Mouse (Mus musculus): Measurements from ENCODE around the gene Mettl7a2. TPM values are rescaled to one million over a fixed set of nuclear protein-coding genes. Genes with fewer than 3 reads are reported as not detected.
A peak's percentile ranks its signal among the peaks of the same experiment; 100 is the strongest.
"Not testable (repeated sequence)": the region's sequence is repeated elsewhere in the genome, so short reads cannot be mapped to it uniquely, and the experiment has no call there.

The Mettl7a2 gene
- polyA plus RNA-seq, 1 experiment from 2014 or later: not detected

GRCm38 (mm10) chr15:100334629-100335028 lies 18.4 kb upstream of the Mettl7a2 start, which contains the start of gene Mettl7a3:
Mettl7a3 (plus strand) TSS chr15:100334929.
- 78% methylated on average over 10 of the region's 10 CpGs for WGBS
- H3K27me3 ChIP-seq (ENCODE audit: control insufficient read depth, insufficient read depth, low read length): no peaks in the 10 kb centered on the region
- H3K4me2 ChIP-seq (ENCODE audit: low read depth, low read length): no peak within 1 kb of the TSS
- no peaks in the 10 kb centered on the region for H3K36me3 ChIP-seq (ENCODE audit: control insufficient read depth, insufficient read depth, low read length)
- no peak for ATAC-seq (ENCODE audit: insufficient read depth, low FRiP score)
- no peaks in the 10 kb centered on the region for H3K4me1 ChIP-seq (ENCODE audit: control insufficient read depth, insufficient read depth, low read length)
- no peaks in the 10 kb centered on the region for H3K9me3 ChIP-seq (replicated peaks; ENCODE audit: control insufficient read depth, low read length)
- H3K9ac ChIP-seq (ENCODE audit: low read length): no peak within 1 kb of the TSS
- H3K27ac ChIP-seq (ENCODE audit: low read length): no peak within 1 kb of the TSS
- H3K4me3 ChIP-seq (replicated peaks; ENCODE audit: low read length): no peak within 1 kb of the TSS

GRCm38 (mm10) chr15:100337328-100337727 lies 15.7 kb upstream of the Mettl7a2 start:
- not testable (repeated sequence) for H3K4me3 ChIP-seq (replicated peaks; ENCODE audit: low read length); H3K36me3 ChIP-seq (ENCODE audit: control insufficient read depth, insufficient read depth, low read length); H3K4me1 ChIP-seq (ENCODE audit: control insufficient read depth, insufficient read depth, low read length); H3K4me2 ChIP-seq (ENCODE audit: low read depth, low read length); H3K27ac ChIP-seq (ENCODE audit: low read length); H3K27me3 ChIP-seq (ENCODE audit: control insufficient read depth, insufficient read depth, low read length); H3K9me3 ChIP-seq (replicated peaks; ENCODE audit: control insufficient read depth, low read length); H3K9ac ChIP-seq (ENCODE audit: low read length)
- ATAC-seq (ENCODE audit: insufficient read depth, low FRiP score): 0 out of 2 replicates have a peak, but pooled peaks have one; percentile 52

- not testable (repeated sequence) for H3K9ac ChIP-seq (ENCODE audit: low read length); ATAC-seq (ENCODE audit: insufficient read depth, low FRiP score); H3K4me1 ChIP-seq (ENCODE audit: control insufficient read depth, insufficient read depth, low read length); H3K9me3 ChIP-seq (replicated peaks; ENCODE audit: control insufficient read depth, low read length); H3K27ac ChIP-seq (ENCODE audit: low read length); H3K36me3 ChIP-seq (ENCODE audit: control insufficient read depth, insufficient read depth, low read length); H3K4me3 ChIP-seq (replicated peaks; ENCODE audit: low read length); H3K4me2 ChIP-seq (ENCODE audit: low read depth, low read length); H3K27me3 ChIP-seq (ENCODE audit: control insufficient read depth, insufficient read depth, low read length)
- WGBS: 16% methylated on average over 6 of the region's 10 CpGs
Observed at GRCm38 (mm10) chr15:100337847-100338246, 15.2 kb upstream of the Mettl7a2 start.

DNA sequence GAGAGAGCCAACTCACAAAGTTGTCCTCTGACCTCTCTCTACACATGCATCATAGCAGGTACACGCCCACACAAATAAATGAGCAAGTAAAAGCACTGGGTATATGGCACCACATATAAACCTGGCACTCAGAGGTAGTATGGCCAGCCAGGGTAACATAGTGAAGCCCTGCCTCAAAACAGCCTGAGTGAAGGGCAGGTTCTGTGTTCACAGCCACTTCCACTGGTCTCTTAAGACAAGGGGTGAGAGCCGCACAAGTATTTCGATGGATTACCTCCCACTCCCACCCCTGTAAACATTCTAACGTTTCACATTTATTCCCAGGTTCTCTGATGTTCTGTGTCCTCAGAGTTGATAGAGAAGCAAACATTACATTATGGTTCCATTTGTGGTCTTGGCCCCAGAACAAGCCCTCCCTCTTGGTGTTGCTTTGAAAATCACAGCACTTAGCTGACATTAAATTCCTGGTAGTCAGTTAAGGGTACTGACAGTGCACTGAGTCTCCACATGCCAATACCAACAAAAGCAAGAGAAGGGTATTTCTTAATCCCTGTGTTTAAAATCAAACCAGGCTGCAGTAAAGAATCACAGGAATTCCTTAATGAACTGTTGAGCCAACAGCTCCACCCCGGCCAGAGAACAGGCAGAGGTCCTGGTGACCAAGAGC lies 11.6 kb upstream of the Mettl7a2 start:
- H3K4me3 ChIP-seq (replicated peaks; ENCODE audit: low read length); H3K27me3 ChIP-seq (ENCODE audit: control insufficient read depth, insufficient read depth, low read length); H3K9me3 ChIP-seq (replicated peaks; ENCODE audit: control insufficient read depth, low read length); H3K36me3 ChIP-seq (ENCODE audit: control insufficient read depth, insufficient read depth, low read length); H3K9ac ChIP-seq (ENCODE audit: low read length); H3K27ac ChIP-seq (ENCODE audit: low read length); ATAC-seq (ENCODE audit: insufficient read depth, low FRiP score); H3K4me2 ChIP-seq (ENCODE audit: low read depth, low read length); H3K4me1 ChIP-seq (ENCODE audit: control insufficient read depth, insufficient read depth, low read length): not testable (repeated sequence)
- 31% methylated on average over 4 of the region's 5 CpGs for WGBS

DNA sequence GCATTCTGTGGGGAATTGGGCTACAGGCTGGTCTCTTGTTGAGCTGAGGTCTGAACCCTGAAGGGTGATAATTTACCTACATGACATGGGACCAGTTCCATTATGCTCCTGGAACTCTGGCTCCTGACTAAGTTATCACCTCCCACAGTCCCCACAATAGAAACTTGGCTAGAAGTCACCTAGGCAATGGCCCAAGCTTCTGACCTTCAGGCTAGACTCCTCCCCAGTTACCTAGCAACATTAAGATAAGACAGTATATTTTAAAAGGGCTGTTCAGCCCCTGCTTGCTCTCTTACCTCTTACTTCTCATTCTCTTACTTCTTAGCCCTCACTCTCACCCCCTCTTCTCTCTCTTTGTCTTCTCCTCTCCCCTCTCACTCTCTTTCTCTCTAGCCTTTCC lies 7.5 kb upstream of the Mettl7a2 start:
- Histone ChIP-seq H3K9me3 (replicated peaks; ENCODE audit: control insufficient read depth, low read length) (no peaks in the 10 kb centered on the region), H3K9ac (ENCODE audit: low read length) (no peak overlapping the region), H3K27me3 (ENCODE audit: control insufficient read depth, insufficient read depth, low read length) (no peaks in the 10 kb centered on the region), H3K27ac (ENCODE audit: low read length) (no peak overlapping the region), H3K4me3 (replicated peaks; ENCODE audit: low read length) (no peak overlapping the region), H3K4me2 (ENCODE audit: low read depth, low read length) (no peak overlapping the region), H3K4me1 (ENCODE audit: control insufficient read depth, insufficient read depth, low read length) (no peaks in the 10 kb centered on the region), H3K36me3 (ENCODE audit: control insufficient read depth, insufficient read depth, low read length) (no peaks in the 10 kb centered on the region)
- ATAC-seq (ENCODE audit: insufficient read depth, low FRiP score): no peak

- Histone ChIP-seq H3K36me3 (ENCODE audit: control insufficient read depth, insufficient read depth, low read length) (no peaks in the 10 kb centered on the region), H3K4me3 (replicated peaks; ENCODE audit: low read length) (no peak overlapping the region), H3K4me1 (ENCODE audit: control insufficient read depth, insufficient read depth, low read length) (no peaks in the 10 kb centered on the region), H3K27ac (ENCODE audit: low read length) (no peak overlapping the region), H3K27me3 (ENCODE audit: control insufficient read depth, insufficient read depth, low read length) (no peaks in the 10 kb centered on the region), H3K9ac (ENCODE audit: low read length) (no peak overlapping the region), H3K9me3 (replicated peaks; ENCODE audit: control insufficient read depth, low read length) (no peaks in the 10 kb centered on the region), H3K4me2 (ENCODE audit: low read depth, low read length) (no peak overlapping the region)
- 64% methylated on average over 13 of the region's 14 CpGs for WGBS
- ATAC-seq (ENCODE audit: insufficient read depth, low FRiP score): no peak
Observed at GRCm38 (mm10) chr15:100346761-100347160, 6.2 kb upstream of the Mettl7a2 start.

GRCm38 (mm10) chr15:100349496-100349895 lies 3.5 kb upstream of the Mettl7a2 start:
- no peak overlapping the region for H3K4me2 ChIP-seq (ENCODE audit: low read depth, low read length)
- no peaks in the 10 kb centered on the region for H3K4me1 ChIP-seq (ENCODE audit: control insufficient read depth, insufficient read depth, low read length)
- H3K9me3 ChIP-seq (replicated peaks; ENCODE audit: control insufficient read depth, low read length): no peaks in the 10 kb centered on the region
- ATAC-seq (ENCODE audit: insufficient read depth, low FRiP score): no peak
- no peaks in the 10 kb centered on the region for H3K27me3 ChIP-seq (ENCODE audit: control insufficient read depth, insufficient read depth, low read length)
- no peak overlapping the region for H3K9ac ChIP-seq (ENCODE audit: low read length)
- H3K27ac ChIP-seq (ENCODE audit: low read length): no peak overlapping the region
- no peaks in the 10 kb centered on the region for H3K36me3 ChIP-seq (ENCODE audit: control insufficient read depth, insufficient read depth, low read length)
- H3K4me3 ChIP-seq (replicated peaks; ENCODE audit: low read length): no peak overlapping the region
- 14% methylated on average over 2 of the region's 2 CpGs for WGBS

DNA sequence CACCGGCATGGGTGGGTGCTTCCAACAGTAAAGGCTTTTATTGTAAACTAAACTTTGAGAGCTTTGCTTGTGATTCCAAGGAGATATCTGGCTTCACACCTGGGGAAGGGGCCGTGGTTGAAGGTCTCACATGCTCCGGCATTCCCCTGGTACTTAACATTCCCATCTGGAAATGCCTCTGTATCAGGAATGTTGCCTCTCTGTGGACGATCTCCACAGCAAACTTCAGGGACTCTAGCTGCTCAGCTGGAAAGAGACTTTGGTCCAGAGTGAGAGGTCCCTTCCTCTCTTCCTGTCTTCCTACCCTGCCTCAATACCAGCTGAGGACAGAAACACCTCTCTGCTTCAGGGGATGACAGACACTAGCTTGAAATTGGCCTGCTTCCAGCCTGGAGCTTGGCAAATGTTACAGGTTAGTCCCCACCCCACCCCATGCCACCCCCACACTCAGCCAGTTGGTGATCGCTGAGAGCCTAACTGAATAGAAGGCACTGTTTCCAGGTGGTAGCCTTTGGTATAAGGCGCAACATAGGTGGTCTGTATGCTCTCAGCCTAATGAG lies 1.4 kb upstream of the Mettl7a2 start:
- Histone ChIP-seq H3K27ac (ENCODE audit: low read length) (no peak overlapping the region), H3K4me3 (replicated peaks; ENCODE audit: low read length) (no peak overlapping the region), H3K9ac (ENCODE audit: low read length) (no peak overlapping the region), H3K36me3 (ENCODE audit: control insufficient read depth, insufficient read depth, low read length) (no peaks in the 10 kb centered on the region), H3K4me2 (ENCODE audit: low read depth, low read length) (no peak overlapping the region), H3K27me3 (ENCODE audit: control insufficient read depth, insufficient read depth, low read length) (no peaks in the 10 kb centered on the region), H3K4me1 (ENCODE audit: control insufficient read depth, insufficient read depth, low read length) (no peaks in the 10 kb centered on the region), H3K9me3 (replicated peaks; ENCODE audit: control insufficient read depth, low read length) (no peaks in the 10 kb centered on the region)
- no peak for ATAC-seq (ENCODE audit: insufficient read depth, low FRiP score)
- 53% methylated on average over 6 of the region's 6 CpGs for WGBS

GRCm38 (mm10) chr15:100353399-100353798 lies 399 bp downstream of the Mettl7a2 start:
- 90% methylated on average over 12 of the region's 22 CpGs for WGBS
- H3K9ac ChIP-seq (ENCODE audit: low read length); H3K36me3 ChIP-seq (ENCODE audit: control insufficient read depth, insufficient read depth, low read length); ATAC-seq (ENCODE audit: insufficient read depth, low FRiP score); H3K4me2 ChIP-seq (ENCODE audit: low read depth, low read length); H3K4me3 ChIP-seq (replicated peaks; ENCODE audit: low read length); H3K4me1 ChIP-seq (ENCODE audit: control insufficient read depth, insufficient read depth, low read length); H3K9me3 ChIP-seq (replicated peaks; ENCODE audit: control insufficient read depth, low read length); H3K27me3 ChIP-seq (ENCODE audit: control insufficient read depth, insufficient read depth, low read length); H3K27ac ChIP-seq (ENCODE audit: low read length): not testable (repeated sequence)
